ENCODE assay signal across 9 mouse cellular contexts in the genomic region with DNA sequence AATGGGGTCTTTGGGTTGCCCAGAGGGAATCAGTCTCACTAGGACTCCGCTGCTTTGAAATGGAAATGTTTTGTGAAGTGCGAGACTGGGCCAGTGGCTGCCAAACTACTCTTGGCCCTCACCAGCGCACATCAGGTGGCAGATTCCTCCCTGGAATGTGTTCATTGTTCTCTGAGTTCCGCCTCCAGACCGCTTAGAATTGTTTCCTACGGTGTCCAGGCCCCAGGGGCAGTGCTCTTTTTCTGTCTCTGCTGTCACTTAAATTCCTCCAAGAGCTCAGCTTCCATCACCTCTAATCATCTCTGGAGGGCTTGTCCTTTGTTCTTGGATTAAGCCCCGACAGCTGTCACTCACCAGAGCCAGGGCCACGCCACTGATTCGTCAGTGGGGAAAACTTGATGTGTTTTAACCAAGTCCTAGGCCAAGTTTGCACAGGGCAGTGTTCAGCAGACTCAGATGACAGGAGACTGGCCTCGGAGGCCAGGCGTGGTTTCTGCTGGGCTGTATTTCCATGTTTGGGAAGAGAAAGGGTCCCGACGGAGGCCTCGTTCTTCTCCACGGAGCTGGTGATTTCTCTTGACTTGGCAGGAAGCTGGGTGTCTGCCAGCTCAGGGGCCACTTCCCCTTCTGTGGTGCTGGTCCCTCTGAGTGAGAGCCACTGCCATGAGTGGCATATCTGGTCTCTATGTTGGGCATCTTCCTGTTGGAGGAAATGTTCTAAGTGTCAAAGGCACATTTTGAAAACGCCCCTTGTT. TPM values are rescaled to one million over a fixed set of nuclear protein-coding genes. Genes with fewer than 3 reads are reported as not detected.
DNase-seq lines count a peak whose midpoint lies in the region; ATAC-seq and TF ChIP-seq lines count a peak whose summit lies in the region.
"Had no signal": no experiment of that assay in that cellular context is flagged by ENCODE, and none has a peak within 500 bp of the region (broad histone marks: within the 10 kb centered on the region; RNA-seq: fewer than 3 reads in every experiment).

No protein-coding gene starts in this region.

- peak; percentile 91 for ATAC-seq in common myeloid progenitor, adult 5-6 weeks (replicated peaks; ENCODE audit: low read depth, poor library complexity, severe bottlenecking)
- peak; percentile 58 for ATAC-seq in heart, postnatal 0 days (ENCODE audit: insufficient read depth, low read depth)
- ATAC-seq in megakaryocyte, adult 5-6 weeks (ENCODE audit: poor library complexity, severe bottlenecking): peak; percentile 89
- ATAC-seq in erythroblast, adult 5-6 weeks (replicated peaks; ENCODE audit: low FRiP score, poor library complexity, severe bottlenecking): no peak

- H3K9me3 ChIP-seq in heart, postnatal 0 days (replicated peaks; ENCODE audit: control insufficient read depth, low read length): no peaks in the 10 kb centered on the region

- peaks cover 42% of the 10 kb centered on the region for H3K4me1 ChIP-seq in heart, postnatal 0 days (ENCODE audit: control insufficient read depth, insufficient read depth)

- H3K4me2 ChIP-seq in heart, postnatal 0 days (ENCODE audit: low read depth, low read length): peak overlapping the region; percentile 26; the same call in 1 of the 2 replicates

- peak overlapping the region; percentile 51; the same call in 1 of the 2 replicates for H3K27ac ChIP-seq in layer of hippocampus, adult 2 months
- peak overlapping the region; percentile 77 for H3K27ac ChIP-seq in heart, postnatal 0 days (ENCODE audit: low read depth)

- no peaks in the 10 kb centered on the region for H3K36me3 ChIP-seq in heart, postnatal 0 days (replicated peaks; ENCODE audit: control insufficient read depth, insufficient read depth, low read length)

- 9% methylated on average over 16 of the region's 16 CpGs for WGBS in heart, postnatal 0 days

- H3K9ac ChIP-seq in heart, postnatal 0 days (replicated peaks; ENCODE audit: low read depth, low read length): 0 out of 2 replicates have a peak overlapping the region, but pooled peaks have one; percentile 24

- TF ChIP-seq CTCF in layer of hippocampus, adult 2 months (conservative IDR thresholded peaks at IDR 0.05): no peak
- TF ChIP-seq CTCF in heart, postnatal 0 days (IDR thresholded peaks at IDR 0.05; ENCODE audit: low read depth): no peak

- no peak for TF ChIP-seq EP300 in heart, postnatal 0 days (IDR thresholded peaks at IDR 0.05; ENCODE audit: low read depth)

- no peak overlapping the region for H3K4me3 ChIP-seq in layer of hippocampus, adult 2 months
- H3K4me3 ChIP-seq in heart, postnatal 0 days (ENCODE audit: low read depth, low read length): no peak overlapping the region

- no peaks in the 10 kb centered on the region for H3K27me3 ChIP-seq in heart, postnatal 0 days (ENCODE audit: control insufficient read depth, insufficient read depth, low read length)

- DNase-seq in layer of hippocampus, adult 2 months (ENCODE audit: low spot score in 2 of 2): no peak
- no peak for DNase-seq in layer of hippocampus, adult 9-10 months (ENCODE audit: low spot score)
- peak; percentile 65 for DNase-seq in heart, postnatal 0 days (ENCODE audit: low spot score)
- no peak for DNase-seq in thymus, adult 18-20 months
- DNase-seq in ovary, postnatal 14 days (ENCODE audit: low spot score): no peak

RNA-seq across cellular contexts. Expression of a gene that starts 12.9 kb away (rescaled TPM):
- 10 to 100 TPM; 11.2 to 12.3 TPM for total RNA-seq in layer of hippocampus, adult 2 months (2021)
- not detected in 2 replicates for total RNA-seq in common myeloid progenitor, adult 5-6 weeks (2017)
- total RNA-seq in heart, postnatal 0 days (2014; rRNA removed; ENCODE audit: low replicate concordance): 5.3 and 8.2 TPM in 2 replicates
- 3.0 and 3.5 TPM in 2 replicates for polyA plus RNA-seq in heart, postnatal 0 days (2015; fragmentation: Nextera tagmentation; extraction: Ambion mirVana)
- total RNA-seq in megakaryocyte, adult 5-6 weeks (2015): not detected in 2 replicates
- total RNA-seq in megakaryocyte, adult 5-6 weeks (2017): not detected in 2 replicates
- not detected in 2 replicates for total RNA-seq in erythroblast, adult 5-6 weeks (2015; ENCODE audit: low replicate concordance)
- total RNA-seq in erythroblast, adult 5-6 weeks (2017; ENCODE audit: low replicate concordance): not detected in 2 replicates
- total RNA-seq: liver, adult 2 months had no signal

RNA-seq across cellular contexts. Expression of a gene that starts 34.0 kb away (rescaled TPM):
- 10 to 100 TPM; 30.9 to 33.4 TPM for total RNA-seq in layer of hippocampus, adult 2 months (2021)
- total RNA-seq in common myeloid progenitor, adult 5-6 weeks (2017): 16.7 and 18.1 TPM in 2 replicates
- total RNA-seq in heart, postnatal 0 days (2014; rRNA removed; ENCODE audit: low replicate concordance): 21.4 and 46.9 TPM in 2 replicates
- 79.3 and 88.3 TPM in 2 replicates for polyA plus RNA-seq in heart, postnatal 0 days (2015; fragmentation: Nextera tagmentation; extraction: Ambion mirVana)
- 47.8 and 51.2 TPM in 2 replicates for total RNA-seq in megakaryocyte, adult 5-6 weeks (2015)
- 19.4 and 25.6 TPM in 2 replicates for total RNA-seq in megakaryocyte, adult 5-6 weeks (2017)
- total RNA-seq in erythroblast, adult 5-6 weeks (2015; ENCODE audit: low replicate concordance): 4.6 and 8.5 TPM in 2 replicates
- total RNA-seq in erythroblast, adult 5-6 weeks (2017; ENCODE audit: low replicate concordance): 3.2 and 7.7 TPM in 2 replicates
